Mouse (Mus musculus): ENCODE measurements at regions not wholly inside any gene's neighbourhood (a gene's known extent, or its start where the extent isn't known, plus 50 kb on each side); places are given as distances from the start of the nearest gene placed in this dataset.

- TF ChIP-seq CTCF (IDR thresholded peaks at IDR 0.05; ENCODE audit: control insufficient read depth, insufficient read depth, insufficient replicate concordance, low read depth, low read length) (no peak), POLR2A (IDR thresholded peaks at IDR 0.05; ENCODE audit: control insufficient read depth, low read depth, low read length) (no peak)
Measured at GRCm38 (mm10) chr3:18733540-18733939, 785.3 kb downstream of the Cypt12 start.

Data from testis, adult 2 months (tissue).